Mouse (Mus musculus) frontal cortex, adult (tissue): ENCODE measurements around the gene Tusc2.

Experiments
- ATAC-seq: cut with Nextera tagmentation; 2 replicates; pipeline ENCODE4 v1.9.2; 2017; ENCODE audit warnings: mild to moderate bottlenecking, moderate library complexity, mixed read lengths; ENCODE audit not compliant: low TSS enrichment

The Tusc2 gene

GRCm38 (mm10) chr9:107587833-107588639 lies 25.0 kb downstream of the Tusc2 start:
- ATAC-seq = peak; percentile 13; the same call in 1 of the 2 replicates

- no peak for ATAC-seq
Measured at GRCm38 (mm10) chr9:107590058-107590772, 27.2 kb downstream of the Tusc2 start.

DNA sequence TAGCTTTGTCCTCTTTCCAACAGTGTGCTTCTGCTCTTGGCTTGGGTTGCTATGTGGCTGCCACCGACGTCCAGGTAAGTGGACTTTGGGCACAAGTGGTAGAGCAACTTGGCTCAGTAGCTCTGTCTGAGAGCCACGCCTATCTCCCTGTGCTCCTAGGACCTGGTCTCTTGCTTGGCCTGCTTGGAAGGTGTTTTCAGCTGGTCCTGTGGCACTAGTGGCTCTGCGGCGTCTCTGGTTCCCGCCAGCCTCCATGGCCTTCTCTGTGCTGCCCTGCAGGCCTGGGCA lies 27.7 kb downstream of the Tusc2 start:
- no peak for ATAC-seq

DNA sequence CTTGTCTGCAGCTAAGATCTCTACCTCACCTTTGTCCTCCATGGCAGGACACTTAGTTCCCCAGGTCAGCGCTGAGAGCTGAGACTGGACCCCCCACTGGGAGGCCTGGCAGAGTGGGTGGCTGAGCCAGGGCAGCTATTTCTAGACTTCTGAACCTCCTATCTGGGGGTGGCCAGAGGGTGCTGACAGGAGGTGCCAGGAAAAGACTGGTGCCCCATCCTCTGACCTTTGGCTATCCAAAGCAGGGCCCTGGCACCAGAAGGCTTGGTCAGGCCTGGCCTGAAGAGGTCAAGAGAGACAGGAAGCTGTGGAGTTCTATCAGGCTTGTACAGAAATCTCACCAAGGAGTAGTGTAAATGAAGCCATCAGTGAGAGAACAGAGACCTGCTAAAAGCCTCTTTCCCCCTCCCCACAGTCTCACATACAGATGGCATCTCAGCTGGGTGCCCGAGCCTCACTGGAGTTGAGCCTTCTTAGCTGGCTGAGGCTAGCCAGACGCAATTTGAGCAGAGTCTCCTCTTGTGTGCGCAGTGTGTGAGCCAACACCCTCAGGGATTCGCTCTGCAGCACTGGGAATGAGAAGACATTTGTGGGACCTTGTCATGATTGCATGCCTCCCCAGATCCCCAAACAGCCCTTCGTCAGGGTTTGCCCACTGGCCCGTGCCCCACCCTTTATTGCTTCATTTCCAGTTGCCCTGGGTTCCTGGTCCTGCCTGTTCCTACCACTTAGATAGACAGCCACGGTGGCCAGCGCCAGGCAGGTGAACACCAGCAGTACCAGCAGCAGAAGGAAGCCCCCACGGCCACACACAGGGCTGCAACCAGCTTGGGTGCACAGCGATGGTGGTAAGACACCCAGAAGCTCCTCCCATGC lies 30.3 kb downstream of the Tusc2 start:
- no peak for ATAC-seq

- no peak for ATAC-seq
Measured at GRCm38 (mm10) chr9:107594281-107595062, 31.4 kb downstream of the Tusc2 start.

GRCm38 (mm10) chr9:107596619-107597569 lies 33.8 kb downstream of the Tusc2 start:
- no peak for ATAC-seq

GRCm38 (mm10) chr9:107598385-107598784 lies 35.3 kb downstream of the Tusc2 start:
- no peak for ATAC-seq

DNA sequence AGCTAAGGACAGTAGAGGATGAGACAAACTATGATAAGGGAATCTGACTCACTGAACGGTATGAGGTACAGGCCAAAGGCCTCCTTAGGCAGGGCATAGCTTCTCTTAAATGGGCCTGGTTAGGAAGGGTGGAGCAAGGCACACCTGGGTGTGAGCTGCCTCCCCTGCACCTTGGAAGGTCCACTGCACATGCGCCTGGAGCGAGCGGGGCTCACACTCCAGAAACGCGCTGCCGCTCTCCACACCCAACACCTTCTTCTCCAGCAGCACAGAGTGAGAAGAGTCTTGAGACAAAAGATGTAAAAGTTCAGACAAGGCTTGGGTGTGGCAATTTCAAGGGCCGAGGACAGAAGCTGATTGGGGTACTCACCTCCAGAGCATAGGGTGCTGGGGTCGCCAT lies 36.4 kb downstream of the Tusc2 start:
- ATAC-seq = no peak

DNA sequence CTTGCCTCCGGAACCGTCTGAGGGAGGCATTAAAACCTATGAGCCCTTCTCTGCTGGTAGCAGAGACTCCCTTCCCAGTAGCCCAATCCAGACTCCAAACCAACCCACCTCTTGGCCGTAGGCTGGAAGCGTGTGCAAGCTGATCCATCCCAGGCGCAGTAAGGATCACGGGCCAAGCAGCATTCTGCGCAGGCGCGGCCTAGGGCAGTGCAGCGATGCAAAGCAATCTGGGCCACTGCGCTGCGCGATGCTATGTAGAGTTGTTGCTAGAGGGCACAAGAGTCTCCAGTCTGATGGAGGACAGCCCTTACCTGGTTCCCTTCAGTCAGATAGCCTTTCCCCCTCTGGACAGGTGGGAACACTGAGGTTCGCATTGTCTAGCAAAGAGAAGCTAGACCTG lies 36.8 kb downstream of the Tusc2 start:
- no peak for ATAC-seq

DNA sequence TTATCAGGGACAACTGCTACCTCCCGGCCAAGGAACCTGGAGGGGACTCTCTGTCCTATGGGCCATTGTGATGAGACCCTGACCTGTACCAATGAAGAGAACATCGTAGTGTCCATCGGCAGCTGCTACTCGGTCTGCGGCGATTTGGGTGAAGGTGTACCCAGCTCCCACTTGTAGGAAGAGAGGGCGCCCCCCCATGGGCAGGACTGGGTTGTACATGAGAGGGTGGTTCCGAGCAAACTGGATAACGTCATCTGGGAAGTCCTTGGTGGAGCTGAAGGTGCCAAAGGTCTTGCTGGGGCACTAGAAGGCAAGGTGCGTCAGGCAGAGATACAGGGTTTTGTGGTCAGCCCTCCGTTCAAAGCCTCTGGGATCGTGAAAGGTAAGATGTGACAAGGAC lies 37.7 kb downstream of the Tusc2 start:
- ATAC-seq = no peak

GRCm38 (mm10) chr9:107601275-107601674 lies 38.2 kb downstream of the Tusc2 start:
- ATAC-seq = no peak

DNA sequence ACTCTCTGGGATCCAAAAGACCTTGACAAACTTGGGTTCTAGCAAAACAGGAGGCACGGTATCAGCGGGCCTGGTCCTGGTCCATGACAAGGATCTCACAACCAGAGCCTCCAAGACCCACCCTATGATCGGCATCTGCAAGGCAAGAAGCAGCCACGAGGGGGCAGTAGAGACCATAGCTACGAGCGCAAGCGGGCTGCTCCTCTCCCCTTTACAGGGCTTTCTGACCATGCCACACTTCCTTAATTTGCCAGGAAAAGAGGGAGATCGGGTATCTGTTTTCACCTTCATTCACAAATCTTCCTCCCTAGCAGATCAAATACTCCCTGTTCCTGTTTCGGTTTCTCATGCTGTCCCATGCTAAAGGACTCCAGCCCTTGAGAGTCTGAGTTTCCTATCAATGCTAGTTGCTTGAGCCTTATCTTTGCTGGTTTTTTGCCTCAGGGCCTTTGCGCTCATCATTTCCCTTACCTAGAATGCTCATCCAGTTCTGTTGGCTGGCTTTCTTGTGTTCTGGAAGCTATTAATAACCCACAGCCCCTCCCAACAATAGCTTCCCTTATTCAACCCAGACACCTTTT lies 39.1 kb downstream of the Tusc2 start:
- ATAC-seq = peak; percentile 78

DNA sequence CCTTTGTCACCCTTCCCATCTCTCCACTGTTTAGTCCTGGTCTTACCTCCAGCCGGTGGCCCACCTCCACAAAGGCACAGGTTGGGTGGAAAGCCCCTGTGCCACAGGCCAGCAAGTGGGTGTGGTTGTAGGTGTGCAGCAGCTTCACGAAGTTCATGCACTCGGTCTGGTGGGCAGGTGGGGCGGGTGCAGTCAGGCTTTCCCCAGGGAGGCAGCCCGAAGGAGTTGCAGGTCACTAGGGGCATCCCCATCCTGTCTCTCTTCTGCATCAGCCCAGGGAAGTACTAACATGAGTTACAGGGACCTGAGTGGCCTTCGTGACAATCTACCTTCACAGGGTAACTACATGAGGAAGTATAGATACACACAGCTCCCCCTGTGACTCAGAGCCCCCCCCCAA lies 40.2 kb downstream of the Tusc2 start:
- ATAC-seq = no peak

DNA sequence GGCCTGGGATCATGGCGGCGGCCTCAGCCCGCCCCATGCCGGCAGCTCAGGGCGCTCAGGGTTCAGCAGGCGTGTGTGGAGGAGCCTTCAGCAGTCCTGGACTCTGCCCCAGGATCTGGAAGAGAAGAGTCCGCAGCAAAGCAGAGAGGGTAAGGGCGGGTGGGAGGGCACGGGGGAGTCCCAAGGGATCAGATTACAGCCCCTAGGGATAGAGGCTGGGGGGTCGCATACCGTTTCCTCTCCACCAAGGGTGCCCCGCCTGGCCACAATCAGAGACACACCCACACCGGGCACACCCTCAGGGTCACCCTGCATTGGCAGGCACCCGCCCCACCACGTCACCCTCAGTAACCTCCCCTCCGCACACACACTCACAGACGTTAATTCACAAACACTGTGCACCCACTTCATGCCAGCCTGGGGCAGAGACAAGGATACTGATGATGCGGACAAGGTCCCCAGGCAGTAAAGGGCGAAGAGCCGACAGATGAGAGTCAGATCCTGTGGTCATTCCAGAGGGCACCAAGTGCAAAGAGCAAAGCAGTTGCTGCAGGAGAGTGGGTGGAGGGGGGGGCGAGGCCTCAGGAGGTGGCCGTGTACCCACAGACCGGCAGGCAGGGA lies 42.1 kb downstream of the Tusc2 start:
- no peak for ATAC-seq

GRCm38 (mm10) chr9:107606591-107606990 lies 43.5 kb downstream of the Tusc2 start:
- ATAC-seq = no peak

- no peak for ATAC-seq
Measured at GRCm38 (mm10) chr9:107607036-107607435, 44.0 kb downstream of the Tusc2 start.

- ATAC-seq = no peak
Measured at GRCm38 (mm10) chr9:107607653-107608245, 44.7 kb downstream of the Tusc2 start.

DNA sequence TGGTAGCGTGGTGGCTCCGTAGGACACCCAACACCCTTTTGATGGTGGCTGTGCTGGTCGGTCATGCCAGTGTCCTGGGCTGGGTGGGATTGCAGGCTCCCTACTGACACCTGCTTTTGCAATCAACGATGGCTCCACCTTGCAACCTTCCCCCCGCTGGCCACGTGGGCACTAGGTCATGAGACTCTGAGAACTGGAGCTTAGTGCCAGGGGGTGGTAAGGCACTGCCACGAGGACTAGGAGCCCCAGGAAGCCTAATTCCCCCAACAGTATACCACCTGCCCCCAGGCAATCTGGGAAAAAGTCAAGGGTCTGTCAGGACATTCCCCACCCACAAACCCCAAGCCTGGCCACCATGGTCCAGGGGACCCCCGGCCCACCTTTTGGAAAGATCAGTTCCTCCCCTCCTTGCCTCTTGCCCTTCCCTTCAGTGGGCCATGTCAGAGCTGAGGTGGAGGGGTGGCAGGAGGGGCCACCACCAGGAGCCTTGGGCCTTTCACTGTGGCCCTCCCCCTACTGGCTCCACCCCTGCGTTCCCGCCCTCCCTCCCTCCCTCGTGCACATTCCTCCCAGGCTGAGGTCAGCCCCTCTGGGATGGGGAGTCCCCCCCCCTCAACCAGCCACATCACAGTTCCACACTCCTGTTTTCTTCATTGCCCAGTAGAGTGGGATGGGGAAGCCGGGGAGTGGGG lies 45.8 kb downstream of the Tusc2 start, which contains the start of gene Sema3b:
Gene Sema3b (minus strand): TSS at position 489 of the 692 bp plus-strand sequence.
- ATAC-seq = no peak

- ATAC-seq = no peak
Measured at GRCm38 (mm10) chr9:107609433-107609830, 46.4 kb downstream of the Tusc2 start.
